Mouse (Mus musculus) layer of hippocampus, postnatal 10 days (tissue): Measurements from ENCODE around the gene Mknk1. TPM values are rescaled to one million over a fixed set of nuclear protein-coding genes. Genes with fewer than 3 reads are reported as not detected.
A peak's percentile ranks its signal among the peaks of the same experiment; 100 is the strongest.

ENCODE experiments used
- DNase-seq, 2 experiments: peaks; one replicate each; pipeline ENCODE4 v3.0.0; 2021; ENCODE audit warnings: low spot score in 2 of 2
- long read RNA-seq: library from polyadenylated mRNA; stranded (forward); transcript quantifications from one replicate; pipeline ENCODE4 v2.0.0, GENCODE M21; 2023
- total RNA-seq, 2 experiments: library from RNA; stranded (reverse); gene quantifications; 2 replicates each; pipeline ENCODE4 v1.2.3; 2021

The Mknk1 gene
- total RNA-seq, result 10 to 100 TPM; 40.8 to 43.3 TPM
- long read RNA-seq, transcript Mknk1-201 (13 exons, 2,543 nt), result major isoform, 7 of 35 reads
- long read RNA-seq, partial matches to known transcripts, result 6 of 35 reads
- long read RNA-seq, other reads (novel, unspliced or antisense), result 21 of 35 reads

- peak; percentile 88 to 92 for DNase-seq
Measured at GRCm38 (mm10) chr4:115838696-115839641, at the start of gene Mknk1. Gene Mknk1 (plus strand): TSS chr4:115839198.

GRCm38 (mm10) chr4:115790864-115791263, 48.1 kb upstream of the Mknk1 start:
- DNase-seq, result no peak

DNA sequence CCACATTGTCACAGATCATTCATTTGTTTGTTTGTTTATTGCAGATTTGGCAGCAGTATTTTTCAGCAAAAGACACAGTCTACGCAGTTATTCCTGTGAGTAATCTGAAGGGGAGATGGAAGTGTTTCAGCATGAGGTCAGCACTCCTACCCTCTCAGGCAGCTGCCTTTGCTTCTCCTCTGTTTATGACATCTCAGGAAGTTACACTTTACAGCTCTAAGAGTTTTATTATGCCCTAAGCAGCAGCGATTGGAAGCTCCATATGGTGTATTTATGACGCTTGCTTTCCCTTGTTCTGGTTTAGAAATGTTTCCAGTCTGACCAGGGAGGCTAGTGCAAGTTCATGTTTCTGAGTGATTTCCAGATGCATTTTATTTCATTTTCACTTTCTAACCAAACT, 43.6 kb upstream of the Mknk1 start:
- no peak for DNase-seq

DNA sequence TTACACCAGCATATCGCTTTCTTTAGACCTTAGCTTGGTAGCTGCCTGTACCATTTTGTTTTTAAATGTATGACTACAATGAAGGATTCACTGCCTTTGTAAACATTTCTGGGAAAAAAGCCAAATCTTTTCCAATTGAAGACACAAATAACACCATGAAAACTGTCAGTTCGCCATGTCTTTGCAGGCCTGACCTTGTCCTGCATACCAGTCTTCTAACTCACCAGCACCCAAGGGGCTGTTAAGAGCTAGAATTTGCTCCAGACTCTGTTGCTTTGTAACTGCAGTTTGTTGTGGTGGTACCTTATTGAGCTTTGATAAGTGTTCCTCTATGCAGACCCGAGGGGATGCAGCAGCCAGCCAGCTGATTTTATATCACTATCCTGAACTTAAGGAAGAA, 39.0 kb upstream of the Mknk1 start:
- no peak for DNase-seq

DNA sequence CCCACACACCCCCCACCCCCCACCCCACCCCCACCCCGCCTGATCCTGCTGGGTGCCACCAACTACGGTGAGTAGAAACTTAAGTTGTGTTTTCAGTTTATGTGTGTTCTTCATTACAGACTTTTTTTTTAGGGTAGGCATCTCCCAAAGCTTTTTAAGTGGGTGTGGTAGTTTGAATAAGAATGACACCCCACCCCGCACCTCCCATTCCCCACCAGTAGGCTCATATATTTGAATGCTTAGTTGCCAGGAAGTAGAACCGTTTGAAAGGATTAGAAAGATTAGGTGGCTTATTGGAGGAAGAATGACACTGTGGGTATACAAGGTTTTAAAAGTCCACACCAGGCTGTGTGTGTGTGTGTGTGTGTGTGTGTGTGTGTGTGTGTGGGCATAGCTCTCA, 26.7 kb upstream of the Mknk1 start:
- DNase-seq, result no peak

DNA sequence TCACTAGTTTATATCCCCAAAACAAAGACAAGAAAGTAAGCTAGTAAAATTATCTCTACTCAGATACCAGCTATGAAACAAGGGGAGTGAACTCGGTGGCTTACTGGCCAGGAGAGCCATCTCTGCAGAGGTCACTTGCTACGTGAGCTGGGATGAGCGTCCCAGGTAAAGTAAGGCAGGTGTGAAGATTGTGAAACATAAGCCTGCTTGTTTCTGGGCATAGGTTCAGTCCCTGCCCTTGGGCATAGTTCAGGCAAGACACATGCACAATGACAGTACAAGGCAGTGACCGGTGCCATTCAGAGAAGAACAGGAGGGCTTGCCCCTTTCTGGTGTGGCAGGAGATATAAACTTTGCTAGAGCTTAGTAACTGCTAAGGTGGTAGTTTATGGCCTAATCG, 23.4 kb upstream of the Mknk1 start:
- DNase-seq, result no peak

DNA sequence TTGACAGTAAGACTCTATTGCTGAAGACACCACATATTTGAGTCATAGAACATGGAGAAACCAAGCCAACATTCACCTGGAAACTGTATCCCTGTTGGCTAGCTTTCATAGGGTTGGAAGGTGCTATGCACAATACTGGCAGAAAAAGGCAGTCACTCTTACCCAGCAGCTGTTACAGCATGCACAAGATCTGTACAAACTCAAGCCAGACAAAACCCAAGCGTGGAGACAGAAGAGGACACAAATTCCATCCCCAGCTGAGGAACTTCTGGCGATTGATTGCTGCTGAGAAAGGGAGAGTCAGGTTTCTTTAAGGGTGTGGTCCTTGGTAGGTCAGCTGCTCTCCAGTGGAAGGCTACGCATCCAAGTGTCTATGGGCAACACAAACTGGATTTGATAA, 18.8 kb upstream of the Mknk1 start:
- DNase-seq, result no peak

DNA sequence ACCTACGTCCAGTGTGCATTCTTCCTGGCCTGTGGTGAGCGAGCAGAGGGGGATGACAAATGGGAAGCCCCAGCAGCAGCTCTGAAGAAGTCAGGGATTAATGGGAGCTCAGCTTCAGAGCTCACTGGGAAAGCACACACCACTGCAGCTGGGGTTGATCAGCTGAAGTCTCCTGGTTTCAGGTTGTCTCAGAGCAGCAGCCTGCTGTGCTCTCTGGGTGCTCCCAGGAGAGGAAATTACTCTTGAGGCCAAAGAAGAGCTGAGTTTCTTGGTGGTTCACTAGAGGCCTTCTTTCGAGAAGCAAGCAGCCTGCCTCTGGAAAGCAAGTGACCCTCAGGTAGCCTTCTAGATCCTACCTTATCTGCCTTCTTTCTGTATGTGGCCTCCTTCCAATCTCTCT, 18.1 kb upstream of the Mknk1 start:
- no peak for DNase-seq

DNA sequence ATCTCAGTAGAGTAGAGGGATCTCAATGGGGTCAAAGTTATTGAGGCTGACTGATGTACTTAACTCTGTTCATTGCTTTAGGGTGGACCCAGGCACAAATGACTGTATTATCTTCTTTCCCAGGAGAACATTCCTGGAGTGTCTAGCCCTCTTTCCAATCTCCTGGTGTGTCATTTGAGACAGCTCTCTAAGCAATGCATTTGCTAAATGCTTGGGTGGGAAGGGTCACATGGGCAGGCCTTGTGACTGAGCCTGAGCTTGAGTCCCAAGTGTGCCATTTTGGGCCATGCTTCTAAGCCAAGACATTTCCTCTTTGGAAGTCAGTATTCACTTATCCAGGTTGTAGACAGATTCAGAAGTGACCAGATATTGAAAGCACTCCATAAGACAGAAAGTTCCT, 17.6 kb upstream of the Mknk1 start:
- DNase-seq, result no peak

DNA sequence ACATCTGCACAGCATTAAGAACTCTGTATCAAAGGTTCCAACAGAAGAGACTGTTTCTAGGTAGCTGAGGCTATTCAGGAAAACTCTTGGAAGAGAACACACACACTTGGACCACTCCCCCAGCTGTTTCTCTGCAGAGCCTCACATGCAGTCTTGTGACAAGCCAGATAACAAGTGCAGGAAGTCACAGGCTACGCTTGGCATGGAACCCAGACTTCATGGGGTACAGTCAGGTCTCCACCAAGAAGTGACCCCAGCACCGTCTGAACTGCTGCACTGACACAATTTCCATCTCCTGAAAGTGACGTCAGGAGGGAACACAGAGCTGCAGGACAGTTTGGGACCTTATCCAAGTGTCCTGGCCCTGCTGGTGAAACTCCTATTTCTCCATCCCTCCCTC, 17.1 kb upstream of the Mknk1 start:
- no peak for DNase-seq

GRCm38 (mm10) chr4:115824178-115824577, 14.8 kb upstream of the Mknk1 start:
- no peak for DNase-seq

DNA sequence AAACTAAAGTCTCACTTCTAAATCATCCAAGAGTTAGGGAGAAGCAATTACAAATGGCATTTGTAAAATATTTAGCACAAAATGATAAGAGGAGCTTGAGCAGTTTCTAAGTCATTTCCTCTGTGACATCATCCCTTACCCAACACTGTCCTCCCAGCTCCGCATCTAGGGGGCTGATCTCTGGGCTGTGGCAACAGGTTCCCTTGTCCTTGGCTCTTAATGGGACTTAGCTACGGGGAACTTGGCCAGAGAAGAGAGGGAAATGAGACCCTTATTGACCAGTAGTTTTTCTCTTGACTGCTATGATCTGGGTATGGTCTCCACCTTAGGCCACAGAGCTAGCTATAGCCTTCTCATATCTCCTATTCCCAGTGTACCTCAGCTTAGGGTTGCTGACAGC, 13.7 kb upstream of the Mknk1 start:
- DNase-seq, result no peak

DNA sequence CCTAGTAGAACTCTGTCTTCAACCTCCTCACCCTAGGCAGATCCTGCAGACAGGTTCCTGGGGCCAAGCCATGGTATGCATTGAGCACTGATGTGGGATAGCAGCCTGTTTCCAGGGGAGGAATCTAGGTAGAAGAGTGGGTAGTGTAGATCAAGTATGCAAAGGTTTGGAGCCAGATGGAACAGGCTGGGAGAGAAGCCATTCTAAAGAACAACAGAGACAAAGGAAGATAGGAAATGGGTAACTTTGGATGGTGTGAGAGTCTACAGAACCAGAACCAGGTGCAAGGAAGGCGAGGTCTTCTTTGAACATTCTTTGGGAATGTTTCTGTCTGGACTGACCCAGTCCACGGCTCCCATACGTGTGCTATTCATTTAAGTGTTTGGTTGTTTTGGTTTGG, 11.9 kb upstream of the Mknk1 start:
- no peak for DNase-seq

GRCm38 (mm10) chr4:115827535-115827887, 11.5 kb upstream of the Mknk1 start:
- no peak for DNase-seq

DNA sequence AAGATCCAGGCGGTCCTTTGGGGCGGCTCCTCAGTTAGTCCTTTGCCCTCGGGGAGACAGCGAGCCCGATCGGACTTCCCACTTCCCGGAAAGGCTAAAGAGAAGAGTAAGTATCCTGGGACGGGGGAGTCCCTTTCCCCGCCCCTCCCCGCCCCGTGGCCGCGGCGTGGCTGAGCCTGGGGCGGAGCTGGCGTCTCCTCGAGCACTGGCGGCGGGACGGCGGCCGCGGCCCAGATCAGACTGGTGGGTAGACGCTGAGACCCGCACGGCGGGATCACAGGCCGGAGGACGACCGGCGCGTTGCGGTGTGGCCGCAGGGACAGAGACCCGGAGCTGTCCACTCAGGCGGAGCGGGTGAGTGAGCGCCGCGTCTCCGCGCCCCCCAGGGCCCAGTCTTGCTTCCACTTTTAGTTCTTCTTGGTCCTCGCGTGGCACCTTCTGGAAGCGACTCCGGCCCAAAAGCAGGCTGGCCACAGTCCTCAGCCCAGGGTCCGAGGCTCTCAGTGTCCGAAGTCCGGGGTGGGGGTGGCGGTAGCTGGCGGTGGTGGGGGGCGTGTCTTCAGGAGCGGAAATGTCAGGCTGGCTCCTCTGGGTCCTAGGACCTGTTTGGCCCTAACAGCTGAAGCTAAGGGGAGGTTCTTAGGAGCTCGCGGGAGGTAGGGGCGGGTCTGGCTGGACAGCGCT, 11.0 kb upstream of the Mknk1 start, which contains the start of gene Mob3c:
Gene Mob3c, plus strand, starts transcription at position 205 of the 684 bp plus-strand sequence.
- peak; percentile 44 to 60 for DNase-seq

GRCm38 (mm10) chr4:115828572-115828902, 10.5 kb upstream of the Mknk1 start:
- no peak for DNase-seq

- DNase-seq, result no peak
Measured at GRCm38 (mm10) chr4:115830491-115830890, 8.5 kb upstream of the Mknk1 start.

GRCm38 (mm10) chr4:115831221-115831620, 7.8 kb upstream of the Mknk1 start:
- DNase-seq, result no peak

- no peak for DNase-seq
Measured at GRCm38 (mm10) chr4:115832040-115832439, 7.0 kb upstream of the Mknk1 start.

DNA sequence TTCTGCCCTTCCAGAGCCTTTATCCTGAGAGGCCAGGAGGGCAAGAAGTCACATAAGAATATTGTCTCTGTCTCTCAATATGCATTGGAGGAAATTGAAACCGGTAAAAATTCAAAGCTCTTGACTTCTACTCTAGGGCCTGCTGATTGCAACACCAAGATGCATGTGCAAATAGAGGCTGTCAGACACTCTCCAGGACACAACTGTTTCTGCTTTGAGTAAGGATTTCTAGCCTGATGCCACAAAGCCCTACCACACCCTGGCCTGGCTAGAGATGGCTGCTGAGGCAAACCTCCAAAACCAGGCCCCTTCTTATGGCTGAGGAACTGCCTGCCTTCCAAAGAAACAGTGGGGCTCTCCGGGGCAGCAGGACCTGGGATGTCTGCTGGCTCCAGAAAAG, 3.4 kb upstream of the Mknk1 start:
- DNase-seq, result no peak

- DNase-seq, result no peak
Measured at GRCm38 (mm10) chr4:115838196-115838595, 802 bp upstream of the Mknk1 start.

DNA sequence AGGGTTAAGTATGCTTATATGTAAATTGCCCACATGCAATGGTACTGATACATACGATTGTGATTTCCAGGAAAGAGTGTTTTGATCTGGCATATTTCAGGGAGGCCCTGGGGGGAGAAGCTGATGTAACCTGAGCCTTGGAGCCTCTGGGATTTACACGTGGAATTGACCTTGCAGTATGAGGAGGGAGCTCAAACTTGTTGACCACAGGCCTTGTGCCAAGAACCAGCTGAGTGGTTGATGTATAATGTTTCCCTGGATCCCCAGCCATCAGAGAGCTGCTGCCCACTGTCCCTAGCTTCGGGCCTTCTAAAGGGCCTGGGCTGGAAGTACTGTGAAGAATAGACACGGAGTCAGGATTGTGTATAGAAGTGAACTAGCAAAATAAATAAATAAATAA, 958 bp downstream of the Mknk1 start:
- DNase-seq, result no peak
